Mouse (Mus musculus) heart, adult 9 months (tissue): ENCODE measurements around the gene Susd2.

Source experiments
- DNase-seq, 2 experiments: peaks; one replicate each; pipeline ENCODE4 v3.0.0; 2022; ENCODE audit warnings: low spot score in 2 of 2

Susd2 gene

GRCm38 (mm10) chr10:75643741-75644343 lies at the start of gene Susd2:
Susd2 (minus strand) TSS chr10:75644008.
- DNase-seq: no peak

GRCm38 (mm10) chr10:75688598-75688997 lies 44.8 kb upstream of the Susd2 start:
- DNase-seq: no peak

- no peak for DNase-seq
These were observed 42.9 kb upstream of the Susd2 start for GRCm38 (mm10) chr10:75686724-75687123.

- no peak for DNase-seq
These were observed 40.5 kb upstream of the Susd2 start for GRCm38 (mm10) chr10:75684035-75685004.

GRCm38 (mm10) chr10:75680574-75681001 lies 36.8 kb upstream of the Susd2 start:
- DNase-seq: no peak

- no peak for DNase-seq
These were observed 35.4 kb upstream of the Susd2 start for GRCm38 (mm10) chr10:75679204-75679603.

- peak; percentile 34 to 35 for DNase-seq
These were observed 34.2 kb upstream of the Susd2 start for GRCm38 (mm10) chr10:75677989-75678388.

- DNase-seq: no peak
These were observed 33.8 kb upstream of the Susd2 start for GRCm38 (mm10) chr10:75677571-75677970.

GRCm38 (mm10) chr10:75676819-75677565 lies 33.2 kb upstream of the Susd2 start:
- peak; percentile 76 to 78 for DNase-seq

- DNase-seq: no peak
These were observed 32.5 kb upstream of the Susd2 start for GRCm38 (mm10) chr10:75676286-75676685.

GRCm38 (mm10) chr10:75675594-75675993 lies 31.8 kb upstream of the Susd2 start:
- no peak for DNase-seq

GRCm38 (mm10) chr10:75669936-75670335 lies 26.1 kb upstream of the Susd2 start:
- no peak for DNase-seq

GRCm38 (mm10) chr10:75667911-75668270 lies 24.1 kb upstream of the Susd2 start:
- peak; percentile 75 to 77 for DNase-seq

GRCm38 (mm10) chr10:75667115-75667910 lies 23.5 kb upstream of the Susd2 start:
- DNase-seq: peak; percentile 76 to 78

- no peak for DNase-seq
These were observed 22.7 kb upstream of the Susd2 start for GRCm38 (mm10) chr10:75666451-75667030.

GRCm38 (mm10) chr10:75664673-75665270 lies 21.0 kb upstream of the Susd2 start:
- DNase-seq: no peak

GRCm38 (mm10) chr10:75662575-75662974 lies 18.8 kb upstream of the Susd2 start:
- no peak for DNase-seq

- no peak for DNase-seq
These were observed 18.1 kb upstream of the Susd2 start for GRCm38 (mm10) chr10:75661876-75662275.

- DNase-seq: no peak
These were observed 17.6 kb upstream of the Susd2 start for GRCm38 (mm10) chr10:75661381-75661780.

GRCm38 (mm10) chr10:75657772-75658171 lies 14.0 kb upstream of the Susd2 start:
- no peak for DNase-seq

GRCm38 (mm10) chr10:75657165-75657564 lies 13.4 kb upstream of the Susd2 start:
- no peak for DNase-seq
